Mouse (Mus musculus) gastrocnemius, postnatal 4 days (tissue): ENCODE measurements around the gene Hsf2bp. TPM values are rescaled to one million over a fixed set of nuclear protein-coding genes. Genes with fewer than 3 reads are reported as not detected.

Experiments
- DNase-seq, 2 experiments: peaks; one replicate each; pipeline ENCODE4 v3.0.0; 2021 to 2022; ENCODE audit warnings: low spot score in 2 of 2, mixed read lengths in 2 of 2
- total RNA-seq, 2 experiments: library from RNA; stranded (reverse); gene quantifications; 2 replicates each; pipeline ENCODE4 v1.2.3; 2021

The Hsf2bp gene
- total RNA-seq, 2 experiments from 2014 or later, result 6.1 to 8.2 TPM

- peak; percentile 47 to 59 for DNase-seq
Observed at GRCm38 (mm10) chr17:31912881-31913662, 123.1 kb downstream of the Hsf2bp start.

- DNase-seq, result no peak
Observed at GRCm38 (mm10) chr17:31912387-31912786, 123.8 kb downstream of the Hsf2bp start.

GRCm38 (mm10) chr17:31908966-31909365 is 127.2 kb downstream of the Hsf2bp start:
- DNase-seq, result no peak

GRCm38 (mm10) chr17:31906441-31906840 is 129.7 kb downstream of the Hsf2bp start:
- no peak for DNase-seq

GRCm38 (mm10) chr17:31905791-31906211 is 130.3 kb downstream of the Hsf2bp start:
- peak in 1 of 2 experiments; percentile 49 for DNase-seq

GRCm38 (mm10) chr17:31905201-31905790 is 130.9 kb downstream of the Hsf2bp start:
- no peak for DNase-seq

GRCm38 (mm10) chr17:31904036-31904435 is 132.1 kb downstream of the Hsf2bp start:
- DNase-seq, result no peak

GRCm38 (mm10) chr17:31902630-31903198 is 133.4 kb downstream of the Hsf2bp start:
- DNase-seq, result no peak

- no peak for DNase-seq
Observed at GRCm38 (mm10) chr17:31901461-31902204, 134.5 kb downstream of the Hsf2bp start.

- no peak for DNase-seq
Observed at GRCm38 (mm10) chr17:31898941-31899340, 137.2 kb downstream of the Hsf2bp start.

GRCm38 (mm10) chr17:31897186-31897793 is 138.9 kb downstream of the Hsf2bp start:
- DNase-seq, result no peak

- no peak for DNase-seq
Observed at GRCm38 (mm10) chr17:31896751-31897150, 139.4 kb downstream of the Hsf2bp start.

GRCm38 (mm10) chr17:31896311-31896710 is 139.8 kb downstream of the Hsf2bp start:
- no peak for DNase-seq

Other genes starting within 250 kb of the Hsf2bp start
- 10 to 100 TPM; 80.3 to 83.2 TPM for gene Sik1, start 180.5 kb downstream of the Hsf2bp start, total RNA-seq
- 10 to 100 TPM; 17.3 to 29.4 TPM for gene Rrp1b, start 249 bp downstream of the Hsf2bp start, total RNA-seq
- gene Notch3, start 130.5 kb upstream of the Hsf2bp start, total RNA-seq, result 10 to 100 TPM; 68.4 to 68.9 TPM
- under 1 TPM; 0.17 to 0.31 TPM for gene Ephx3, start 153.2 kb upstream of the Hsf2bp start, total RNA-seq
- gene Brd4, start 248.4 kb upstream of the Hsf2bp start, total RNA-seq, result 10 to 100 TPM; 86.5 to 98.4 TPM